Mouse (Mus musculus): Measurements from ENCODE around the gene Tmbim4.

DNA sequence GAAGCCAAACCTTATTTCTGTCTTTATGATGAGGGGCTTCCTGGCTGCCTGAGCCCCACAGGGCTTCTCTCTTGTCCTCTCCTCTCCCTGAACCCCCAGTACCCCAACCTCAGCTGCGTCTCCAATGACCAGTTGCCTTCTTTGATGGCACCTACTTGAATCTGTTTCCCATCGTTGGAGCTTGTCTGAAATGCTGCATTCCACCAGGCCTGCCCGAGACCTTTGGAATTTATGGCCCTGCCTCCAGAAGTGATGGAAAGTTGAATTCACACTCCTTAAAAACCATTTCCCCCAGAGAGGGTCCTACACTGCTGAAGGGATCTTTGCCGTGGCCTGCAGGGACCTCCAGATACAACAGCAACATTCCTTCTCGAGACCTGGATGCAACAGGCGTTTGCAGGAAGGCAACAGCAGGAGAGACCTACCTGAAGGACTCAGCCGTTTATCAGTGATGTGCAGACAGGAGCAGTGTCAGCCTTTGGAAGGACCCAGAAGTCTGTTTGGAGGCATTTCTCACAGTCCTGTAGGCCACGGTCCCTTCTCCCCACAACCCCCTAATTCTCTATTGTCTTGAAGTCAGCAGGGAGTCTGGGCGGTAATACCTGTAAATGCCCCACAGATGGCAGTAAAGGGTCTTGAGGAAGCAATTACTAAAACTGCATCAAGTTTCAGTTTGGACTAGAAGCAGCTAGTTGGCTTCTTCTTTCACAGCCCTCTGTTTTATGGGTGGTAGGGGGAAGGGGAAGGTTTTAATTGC lies 45.8 kb downstream of the Tmbim4 start:
- TF ChIP-seq CTCF (IDR thresholded peaks at IDR 0.05; ENCODE audit: low read depth) (peak; percentile 73), EP300 (IDR thresholded peaks at IDR 0.05; ENCODE audit: low read depth) (no peak)
